Comparison of ENCODE assay signal across 19 mouse cellular contexts in the genomic region with DNA sequence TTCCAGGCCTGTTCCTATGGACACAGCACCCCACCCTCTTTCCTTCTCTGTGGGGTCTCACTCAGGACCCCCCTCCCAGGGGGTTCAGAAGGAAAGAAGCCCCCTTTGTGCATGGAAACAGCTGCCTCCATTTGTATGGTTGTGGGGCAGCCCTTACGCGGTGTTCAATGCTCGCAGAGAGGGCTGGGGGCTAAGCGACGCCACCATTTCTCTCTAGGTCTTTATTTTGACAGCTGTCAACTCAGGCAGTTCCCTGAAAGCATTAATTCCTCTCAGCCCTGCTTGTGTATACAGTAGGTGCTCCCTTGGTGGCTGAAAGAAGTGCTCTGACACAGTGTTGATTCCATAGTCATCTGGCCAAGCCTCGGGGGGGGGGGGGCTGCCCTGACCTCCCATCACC. TPM values are rescaled to one million over a fixed set of nuclear protein-coding genes. Genes with fewer than 3 reads are reported as not detected.
A peak's percentile ranks its signal among the peaks of the same experiment; 100 is the strongest.
DNase-seq lines count a peak whose midpoint lies in the region; ATAC-seq lines count a peak whose summit lies in the region.
"Had no signal": no experiment of that assay in that cellular context is flagged by ENCODE, and none has a peak within 500 bp of the region (broad histone marks: within the 10 kb centered on the region; RNA-seq: fewer than 3 reads in every experiment).

No protein-coding gene starts in this region.

- no peaks in the 10 kb centered on the region for H3K9me3 ChIP-seq in forebrain, embryonic 12.5 days
- no peaks in the 10 kb centered on the region for H3K9me3 ChIP-seq in forebrain, embryonic 11.5 days (ENCODE audit: control insufficient read depth, low read length)
- no peaks in the 10 kb centered on the region for H3K9me3 ChIP-seq in midbrain, embryonic 10.5 days (replicated peaks)
- no peaks in the 10 kb centered on the region for H3K9me3 ChIP-seq in midbrain, embryonic 13.5 days
- H3K9me3 ChIP-seq in embryonic facial prominence, embryonic 10.5 days, result no peaks in the 10 kb centered on the region
- H3K9me3 ChIP-seq in forebrain, embryonic 16.5 days (ENCODE audit: control insufficient read depth, low read length), result no peaks in the 10 kb centered on the region
- H3K9me3 ChIP-seq: hindbrain, embryonic 13.5 days; intestine, embryonic 15.5 days had no signal

- ATAC-seq in forebrain, embryonic 12.5 days (ENCODE audit: low FRiP score), result peak; percentile 42; the same call in 1 of the 2 replicates
- no peak; the same call in 1 of the 2 replicates for ATAC-seq in forebrain, embryonic 11.5 days (replicated peaks; ENCODE audit: low FRiP score)
- no peak for ATAC-seq in midbrain, embryonic 13.5 days
- 0 out of 2 replicates have a peak, but pooled peaks have one; percentile 21 for ATAC-seq in forebrain, embryonic 16.5 days
- ATAC-seq: intestine, embryonic 15.5 days had no signal

- no peak overlapping the region for H3K9ac ChIP-seq in forebrain, embryonic 12.5 days
- H3K9ac ChIP-seq in forebrain, embryonic 11.5 days (ENCODE audit: low read length), result no peak overlapping the region
- H3K9ac ChIP-seq in midbrain, embryonic 13.5 days (replicated peaks), result no peak overlapping the region
- H3K9ac ChIP-seq in forebrain, embryonic 16.5 days (replicated peaks; ENCODE audit: low read depth, low read length), result no peak overlapping the region
- H3K9ac ChIP-seq: hindbrain, embryonic 13.5 days; intestine, embryonic 15.5 days had no signal

- peaks cover 62% of the 10 kb centered on the region for H3K4me1 ChIP-seq in forebrain, embryonic 12.5 days
- peaks cover 2% of the 10 kb centered on the region; the same call in 1 of the 2 replicates for H3K4me1 ChIP-seq in forebrain, embryonic 11.5 days (replicated peaks; ENCODE audit: control insufficient read depth, insufficient read depth, low read length)
- peaks cover 56% of the 10 kb centered on the region for H3K4me1 ChIP-seq in midbrain, embryonic 10.5 days
- H3K4me1 ChIP-seq in midbrain, embryonic 13.5 days (replicated peaks), result peaks cover 59% of the 10 kb centered on the region
- H3K4me1 ChIP-seq in embryonic facial prominence, embryonic 10.5 days, result peaks cover 57% of the 10 kb centered on the region
- H3K4me1 ChIP-seq in forebrain, embryonic 16.5 days (replicated peaks; ENCODE audit: control insufficient read depth, insufficient read depth, low read length), result peaks cover 36% of the 10 kb centered on the region

- no peak overlapping the region for H3K4me3 ChIP-seq in forebrain, embryonic 12.5 days (replicated peaks)
- no peak overlapping the region for H3K4me3 ChIP-seq in forebrain, embryonic 11.5 days (ENCODE audit: low read depth, low read length)
- H3K4me3 ChIP-seq in midbrain, embryonic 10.5 days, result no peak overlapping the region
- H3K4me3 ChIP-seq in midbrain, embryonic 13.5 days (replicated peaks), result no peak overlapping the region
- H3K4me3 ChIP-seq in embryonic facial prominence, embryonic 10.5 days, result no peak overlapping the region
- no peak overlapping the region for H3K4me3 ChIP-seq in forebrain, embryonic 16.5 days (replicated peaks; ENCODE audit: low read length)
- H3K4me3 ChIP-seq: gastrocnemius, adult 2 months; hindbrain, embryonic 13.5 days; intestine, embryonic 15.5 days had no signal

- H3K4me2 ChIP-seq in forebrain, embryonic 12.5 days, result no peak overlapping the region
- no peak overlapping the region for H3K4me2 ChIP-seq in forebrain, embryonic 11.5 days (ENCODE audit: low read depth, low read length, severe bottlenecking)
- no peak overlapping the region for H3K4me2 ChIP-seq in midbrain, embryonic 13.5 days (replicated peaks)
- no peak overlapping the region for H3K4me2 ChIP-seq in forebrain, embryonic 16.5 days (ENCODE audit: low read length)
- H3K4me2 ChIP-seq: hindbrain, embryonic 13.5 days; intestine, embryonic 15.5 days had no signal

- DNase-seq in forebrain, embryonic 11.5 days (ENCODE audit: low spot score), result no peak
- no peak for DNase-seq in midbrain, embryonic 10.5 days (ENCODE audit: low spot score)
- no peak for DNase-seq in embryonic facial prominence, embryonic 10.5 days (ENCODE audit: low spot score)
- DNase-seq in natural killer cell, adult 2 months (ENCODE audit: low spot score in 2 of 2), result no peak
- DNase-seq: adrenal gland, postnatal 10 days; cerebellum, adult 11-12 months; cerebellum, adult 9-11 months; cerebellum, postnatal 36 days; gastrocnemius, adult 2 months; gastrocnemius, postnatal 25 days; heart, postnatal 10 days; heart, postnatal 4 days had no signal

- H3K27me3 ChIP-seq in forebrain, embryonic 12.5 days, result no peaks in the 10 kb centered on the region
- no peaks in the 10 kb centered on the region for H3K27me3 ChIP-seq in forebrain, embryonic 11.5 days (ENCODE audit: control insufficient read depth, insufficient read depth, low read length)
- peaks cover 37% of the 10 kb centered on the region; the same call in 1 of the 2 replicates for H3K27me3 ChIP-seq in midbrain, embryonic 10.5 days (ENCODE audit: low read depth, poor library complexity, severe bottlenecking)
- 0 out of 2 replicates have a peak, but pooled peaks cover 7% of the 10 kb centered on the region for H3K27me3 ChIP-seq in midbrain, embryonic 13.5 days
- H3K27me3 ChIP-seq in embryonic facial prominence, embryonic 10.5 days (replicated peaks; ENCODE audit: low read depth, poor library complexity, severe bottlenecking), result peaks cover 13% of the 10 kb centered on the region
- H3K27me3 ChIP-seq in forebrain, embryonic 16.5 days (replicated peaks; ENCODE audit: control insufficient read depth, insufficient read depth, low read length), result no peaks in the 10 kb centered on the region

- 33% methylated on average over 6 of the region's 6 CpGs for WGBS in forebrain, embryonic 12.5 days
- WGBS in forebrain, embryonic 11.5 days, result 50% methylated on average over 6 of the region's 6 CpGs
- WGBS in midbrain, embryonic 10.5 days, result 66% methylated on average over 6 of the region's 6 CpGs
- WGBS in midbrain, embryonic 13.5 days, result 50% methylated on average over 6 of the region's 6 CpGs
- 63% methylated on average over 6 of the region's 6 CpGs for WGBS in embryonic facial prominence, embryonic 10.5 days
- WGBS in forebrain, embryonic 16.5 days, result 14% methylated on average over 6 of the region's 6 CpGs

- H3K27ac ChIP-seq in forebrain, embryonic 12.5 days, result peak overlapping the region; percentile 72
- H3K27ac ChIP-seq in forebrain, embryonic 11.5 days (ENCODE audit: low read depth, low read length), result no peak overlapping the region
- peak overlapping the region; percentile 23; the same call in 1 of the 2 replicates for H3K27ac ChIP-seq in midbrain, embryonic 10.5 days (replicated peaks)
- H3K27ac ChIP-seq in midbrain, embryonic 13.5 days, result no peak overlapping the region
- H3K27ac ChIP-seq in embryonic facial prominence, embryonic 10.5 days (replicated peaks), result peak overlapping the region; percentile 11; the same call in 1 of the 2 replicates
- H3K27ac ChIP-seq in forebrain, embryonic 16.5 days (ENCODE audit: low read length), result peak overlapping the region; percentile 54
- H3K27ac ChIP-seq: gastrocnemius, adult 2 months; hindbrain, embryonic 13.5 days; intestine, embryonic 15.5 days had no signal

- H3K36me3 ChIP-seq in forebrain, embryonic 12.5 days (replicated peaks), result no peaks in the 10 kb centered on the region
- no peaks in the 10 kb centered on the region for H3K36me3 ChIP-seq in forebrain, embryonic 11.5 days (ENCODE audit: control insufficient read depth, insufficient read depth, low read length)
- no peaks in the 10 kb centered on the region for H3K36me3 ChIP-seq in midbrain, embryonic 10.5 days
- no peaks in the 10 kb centered on the region for H3K36me3 ChIP-seq in midbrain, embryonic 13.5 days
- H3K36me3 ChIP-seq in embryonic facial prominence, embryonic 10.5 days (replicated peaks), result no peaks in the 10 kb centered on the region
- no peaks in the 10 kb centered on the region for H3K36me3 ChIP-seq in forebrain, embryonic 16.5 days (ENCODE audit: control insufficient read depth, insufficient read depth)
- H3K36me3 ChIP-seq: hindbrain, embryonic 13.5 days; intestine, embryonic 15.5 days had no signal

RNA-seq across cellular contexts. Expression of a gene that starts 15.0 kb away (rescaled TPM):
- 1.5 and 2.4 TPM in 2 replicates for polyA plus RNA-seq in forebrain, embryonic 12.5 days (2016; fragmentation: Nextera tagmentation; extraction: Ambion mirVana)
- 0.88 and 1.1 TPM in 2 replicates for polyA plus RNA-seq in forebrain, embryonic 11.5 days (2014; fragmentation: Nextera tagmentation; extraction: Ambion mirVana)
- 0.51 and 0.62 TPM in 2 replicates for polyA plus RNA-seq in midbrain, embryonic 10.5 days (2016; fragmentation: Nextera tagmentation; extraction: Ambion mirVana)
- 0.73 and 0.80 TPM in 2 replicates for polyA plus RNA-seq in midbrain, embryonic 13.5 days (2015; fragmentation: Nextera tagmentation; extraction: Ambion mirVana)
- polyA plus RNA-seq in embryonic facial prominence, embryonic 10.5 days (2016; fragmentation: Nextera tagmentation; extraction: Ambion mirVana), result 0.36 and 0.56 TPM in 2 replicates
- polyA plus RNA-seq in forebrain, embryonic 16.5 days (2015; fragmentation: Nextera tagmentation; extraction: Ambion mirVana), result 0.51 and 0.79 TPM in 2 replicates
- polyA plus RNA-seq: C2C12; heart, embryonic 14.5 days had no signal

RNA-seq across cellular contexts. Expression of a gene that starts 40.1 kb away (rescaled TPM):
- polyA plus RNA-seq in forebrain, embryonic 12.5 days (2016; fragmentation: Nextera tagmentation; extraction: Ambion mirVana), result 10.7 and 11.6 TPM in 2 replicates
- 18.0 and 21.8 TPM in 2 replicates for polyA plus RNA-seq in forebrain, embryonic 11.5 days (2014; fragmentation: Nextera tagmentation; extraction: Ambion mirVana)
- polyA plus RNA-seq in midbrain, embryonic 10.5 days (2016; fragmentation: Nextera tagmentation; extraction: Ambion mirVana), result 15.2 TPM in 2 replicates
- 8.1 and 9.9 TPM in 2 replicates for polyA plus RNA-seq in midbrain, embryonic 13.5 days (2015; fragmentation: Nextera tagmentation; extraction: Ambion mirVana)
- polyA plus RNA-seq in embryonic facial prominence, embryonic 10.5 days (2016; fragmentation: Nextera tagmentation; extraction: Ambion mirVana), result 33.6 and 47.2 TPM in 2 replicates
- polyA plus RNA-seq in forebrain, embryonic 16.5 days (2015; fragmentation: Nextera tagmentation; extraction: Ambion mirVana), result 9.2 and 11.7 TPM in 2 replicates

Comparison
In these comparisons a context has a peak if more than half of its experiments do, and no peak if none do; other contexts are left out.
1. ATAC-seq: peak in forebrain, embryonic 12.5 days (single experiment) and forebrain, embryonic 16.5 days (single experiment); none in forebrain, embryonic 11.5 days (single experiment) and midbrain, embryonic 13.5 days (single experiment).
2. H3K27ac ChIP-seq: peak in forebrain, embryonic 12.5 days (single experiment), midbrain, embryonic 10.5 days (single experiment), embryonic facial prominence, embryonic 10.5 days (single experiment) and forebrain, embryonic 16.5 days (single experiment); none in forebrain, embryonic 11.5 days (single experiment) and midbrain, embryonic 13.5 days (single experiment).